Mouse (Mus musculus) intestine, embryonic 16.5 days (tissue): ENCODE results near the gene Mep1a. TPM values are rescaled to one million over a fixed set of nuclear protein-coding genes. Genes with fewer than 3 reads are reported as not detected.
"Not testable (repeated sequence)": the region's sequence is repeated elsewhere in the genome, so short reads cannot be mapped to it uniquely, and the experiment has no call there.

Experiments used
- ATAC-seq: fragments of 200-750 bp; cut with Nextera tagmentation; 2 replicates; pipeline ENCODE4 v1.8.0; 2017; ENCODE audit warnings: moderate TSS enrichment, moderate library complexity
- H3K27ac ChIP-seq: fragments of 300-500 bp; sonication (generic); 2 replicates; pipeline ENCODE4 v1.5.1; 2014; ENCODE audit warnings: mild to moderate bottlenecking, low read length
- H3K27me3 ChIP-seq: fragments of 300-500 bp; sonication (generic); replicated peaks from 2 replicates; pipeline ENCODE4 v1.6.1; 2014; ENCODE audit warnings: low read length, control low read depth, mixed read lengths; ENCODE audit not compliant: control insufficient read depth, insufficient read depth
- H3K36me3 ChIP-seq: fragments of 300-500 bp; sonication (generic); 2 replicates; pipeline ENCODE4 v1.6.1; 2014; ENCODE audit warnings: low read length, control low read depth; ENCODE audit not compliant: control insufficient read depth, insufficient read depth
- H3K4me1 ChIP-seq: fragments of 300-500 bp; sonication (generic); 2 replicates; pipeline ENCODE4 v1.6.1; 2014; ENCODE audit warnings: low read length, control low read depth, mixed read lengths; ENCODE audit not compliant: control insufficient read depth, insufficient read depth
- H3K4me2 ChIP-seq: fragments of 300-500 bp; sonication (generic); 2 replicates; pipeline ENCODE4 v1.6.1; 2014; ENCODE audit warnings: low read depth, low read length, control low read depth
- H3K4me3 ChIP-seq: fragments of 300-500 bp; sonication (generic); 2 replicates; pipeline ENCODE4 v1.5.1; 2014; ENCODE audit warnings: mild to moderate bottlenecking, low read length
- H3K9ac ChIP-seq: fragments of 300-500 bp; sonication (generic); 2 replicates; pipeline ENCODE4 v1.6.1; 2014; ENCODE audit warnings: low read depth, low read length
- H3K9me3 ChIP-seq: fragments of 300-500 bp; sonication (generic); 2 replicates; pipeline ENCODE4 v1.6.1; 2016; ENCODE audit warnings: low read length, control low read depth; ENCODE audit not compliant: control insufficient read depth
- WGBS: fragments of 180-500 bp; shearing (Covaris S2); extraction: QIAGEN DNeasy Blood & Tissue Kit; methylation state at CpG from one replicate; pipeline ENCODE4 v1.1.7; 2014; 5-methylcytosine and 5-hydroxymethylcytosine counted together
- polyA plus RNA-seq: library from polyadenylated mRNA; unstranded; fragments of >200 nt; fragmentation: Nextera tagmentation; extraction: Ambion mirVana; gene quantifications from 2 replicates; pipeline ENCODE4 v1.2.1, GENCODE M21; 2015

Mep1a gene
- polyA plus RNA-seq, 1 experiment from 2014 or later, result 51.0 TPM

DNA sequence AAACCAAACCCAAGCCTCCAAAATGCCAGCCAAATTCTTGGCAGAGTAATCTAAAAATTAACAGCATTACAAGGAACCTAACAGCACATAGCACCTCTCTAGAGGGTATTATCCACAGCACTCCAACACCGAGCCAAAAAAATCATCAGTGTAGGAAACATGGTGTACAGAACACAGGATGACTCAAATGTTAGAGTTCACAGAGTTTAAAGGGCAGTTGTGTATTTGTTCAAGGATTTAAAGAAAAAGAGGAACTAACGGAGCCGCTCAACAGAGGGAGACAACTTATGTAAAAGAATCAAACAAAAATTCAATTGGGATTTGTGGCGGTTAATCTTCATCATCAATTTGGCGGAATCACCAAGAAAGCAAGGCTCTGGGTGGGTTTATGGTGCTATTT lies 7.1 kb downstream of the Mep1a start:
- 0 out of 2 replicates have a peak, but pooled peaks cover 3% of the 10 kb centered on the region for H3K36me3 ChIP-seq
- H3K27me3 ChIP-seq, result no peaks in the 10 kb centered on the region
- no peak overlapping the region for H3K27ac ChIP-seq
- H3K9me3 ChIP-seq, result no peaks in the 10 kb centered on the region
- H3K9ac ChIP-seq, result no peak overlapping the region
- H3K4me3 ChIP-seq, result no peak overlapping the region
- H3K4me2 ChIP-seq, result no peak overlapping the region
- H3K4me1 ChIP-seq, result no peaks in the 10 kb centered on the region
- 82% methylated on average over 5 of the region's 5 CpGs for WGBS
- no peak for ATAC-seq

- 94% methylated on average over 5 of the region's 10 CpGs for WGBS
- not testable (repeated sequence) for ATAC-seq
These were observed 12.2 kb downstream of the Mep1a start for GRCm38 (mm10) chr17:43490371-43490770.

DNA sequence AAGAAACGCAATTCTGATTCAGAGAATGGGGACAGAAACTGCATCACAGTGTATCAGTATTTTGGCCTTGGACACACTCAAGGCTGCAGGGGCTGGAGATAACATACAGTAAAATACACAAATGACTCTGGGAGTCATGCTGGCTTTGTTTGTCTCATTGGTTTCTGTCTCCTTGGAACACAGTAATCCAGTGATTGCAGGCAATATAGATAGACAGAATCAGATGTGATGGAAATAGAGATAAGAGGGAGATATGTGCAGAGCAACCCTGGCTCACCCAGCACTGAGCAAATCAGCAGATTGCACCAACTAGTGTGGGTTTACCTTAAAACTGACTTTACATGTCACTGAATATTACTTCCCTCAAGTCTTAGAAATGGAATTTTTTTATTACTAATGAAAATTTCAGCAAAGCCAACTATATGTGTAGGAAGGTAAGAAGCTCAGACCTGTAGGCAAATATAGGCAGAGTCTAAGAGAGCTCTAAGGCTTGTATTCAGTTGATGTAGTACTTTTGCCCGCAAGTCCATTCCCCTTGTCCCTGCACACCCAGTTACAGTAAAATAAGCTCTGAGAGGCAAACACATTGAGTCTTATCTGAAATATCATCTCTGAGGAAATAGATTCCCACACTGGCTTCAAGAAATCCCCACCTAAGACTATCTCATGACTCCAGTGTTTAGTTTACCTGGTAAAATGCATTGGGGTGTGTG lies 14.0 kb downstream of the Mep1a start:
- Histone ChIP-seq H3K9ac (no peak overlapping the region), H3K4me2 (no peak overlapping the region), H3K36me3 (no peaks in the 10 kb centered on the region), H3K4me1 (0 out of 2 replicates have a peak, but pooled peaks cover 2% of the 10 kb centered on the region), H3K4me3 (no peak overlapping the region), H3K9me3 (no peaks in the 10 kb centered on the region), H3K27ac (no peak overlapping the region), H3K27me3 (no peaks in the 10 kb centered on the region)
- WGBS, result 76% methylated on average over 2 of the region's 2 CpGs
- peak; percentile 83 for ATAC-seq

More at GRCm38 (mm10) chr17:43490371-43490770, 12.2 kb downstream of the Mep1a start:
- not testable (repeated sequence) for H3K27me3 ChIP-seq, H3K4me2 ChIP-seq, H3K27ac ChIP-seq, H3K9ac ChIP-seq, H3K36me3 ChIP-seq, H3K4me3 ChIP-seq, H3K4me1 ChIP-seq, H3K9me3 ChIP-seq

- Histone ChIP-seq H3K27ac (no peak overlapping the region), H3K36me3 (no peaks in the 10 kb centered on the region), H3K4me1 (0 out of 2 replicates have a peak, but pooled peaks cover 2% of the 10 kb centered on the region), H3K4me2 (no peak overlapping the region), H3K4me3 (no peak overlapping the region), H3K9ac (no peak overlapping the region), H3K27me3 (no peaks in the 10 kb centered on the region), H3K9me3 (no peaks in the 10 kb centered on the region)
- 76% methylated on average over 3 of the region's 3 CpGs for WGBS
- ATAC-seq, result peak; percentile 78
These were observed 16.6 kb downstream of the Mep1a start for GRCm38 (mm10) chr17:43485982-43486381.

- Histone ChIP-seq H3K27ac (no peak overlapping the region), H3K9me3 (no peaks in the 10 kb centered on the region), H3K27me3 (no peaks in the 10 kb centered on the region), H3K4me1 (no peaks in the 10 kb centered on the region), H3K36me3 (no peaks in the 10 kb centered on the region), H3K9ac (no peak overlapping the region), H3K4me2 (no peak overlapping the region), H3K4me3 (no peak overlapping the region)
- ATAC-seq, result no peak
These were observed 25.0 kb downstream of the Mep1a start for GRCm38 (mm10) chr17:43477621-43478020.

DNA sequence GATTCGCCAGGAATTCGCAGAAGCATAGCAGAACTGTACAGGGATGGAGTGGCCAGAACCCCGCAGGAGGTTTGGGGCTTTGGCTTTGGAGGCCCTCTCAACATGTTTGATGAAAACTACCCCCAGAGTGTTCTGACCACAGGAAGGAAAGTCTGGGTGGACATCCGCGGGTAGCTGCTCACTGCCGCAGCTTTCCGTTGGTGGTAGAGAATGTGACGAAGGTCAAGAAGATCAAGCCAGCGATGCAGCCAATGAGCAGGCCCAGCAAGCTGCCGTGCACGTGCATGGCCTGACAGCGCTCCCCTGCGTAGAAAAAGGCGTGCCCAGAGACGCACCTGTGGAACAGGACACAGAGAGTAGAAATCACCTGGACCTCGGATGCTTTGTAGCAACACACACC lies 27.8 kb downstream of the Mep1a start:
- H3K9ac ChIP-seq, result no peak overlapping the region
- no peak for ATAC-seq
- no peaks in the 10 kb centered on the region for H3K27me3 ChIP-seq
- WGBS, result 92% methylated on average over 16 of the region's 16 CpGs
- H3K9me3 ChIP-seq, result no peaks in the 10 kb centered on the region
- H3K4me3 ChIP-seq, result no peak overlapping the region
- no peak overlapping the region for H3K4me2 ChIP-seq
- H3K36me3 ChIP-seq, result no peaks in the 10 kb centered on the region
- no peaks in the 10 kb centered on the region for H3K4me1 ChIP-seq
- no peak overlapping the region for H3K27ac ChIP-seq

DNA sequence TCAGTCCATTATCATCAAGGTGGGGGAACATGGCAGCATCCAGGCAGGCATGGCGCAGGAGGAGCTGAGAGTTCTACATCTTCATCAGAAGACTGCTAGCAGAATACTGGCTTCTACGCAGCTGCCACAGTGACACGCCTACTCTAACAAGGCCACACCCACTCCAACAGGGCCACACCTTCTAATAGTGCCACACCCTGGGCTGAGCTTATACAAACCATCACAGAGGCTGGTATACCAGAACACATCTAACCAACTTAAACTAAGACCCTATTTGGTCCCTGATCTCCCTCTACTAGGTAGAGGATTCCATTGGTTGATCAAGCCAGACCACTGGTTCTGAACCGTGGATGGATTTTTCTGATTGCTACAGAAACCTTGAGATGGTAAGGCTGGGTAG lies 30.1 kb downstream of the Mep1a start:
- no peak overlapping the region for H3K27ac ChIP-seq
- no peaks in the 10 kb centered on the region for H3K9me3 ChIP-seq
- H3K4me3 ChIP-seq, result no peak overlapping the region
- ATAC-seq, result peak; percentile 71
- H3K4me2 ChIP-seq, result no peak overlapping the region
- H3K4me1 ChIP-seq, result no peaks in the 10 kb centered on the region
- WGBS, result 80% methylated on average over 4 of the region's 4 CpGs
- H3K36me3 ChIP-seq, result no peaks in the 10 kb centered on the region
- no peaks in the 10 kb centered on the region for H3K27me3 ChIP-seq
- no peak overlapping the region for H3K9ac ChIP-seq

- ATAC-seq, result no peak
- Histone ChIP-seq H3K4me3 (no peak overlapping the region), H3K9ac (no peak overlapping the region), H3K4me2 (no peak overlapping the region), H3K4me1 (no peaks in the 10 kb centered on the region), H3K27ac (no peak overlapping the region), H3K27me3 (no peaks in the 10 kb centered on the region), H3K36me3 (no peaks in the 10 kb centered on the region), H3K9me3 (no peaks in the 10 kb centered on the region)
- 46% methylated on average over 3 of the region's 3 CpGs for WGBS
These were observed 32.6 kb downstream of the Mep1a start for GRCm38 (mm10) chr17:43470039-43470438.

GRCm38 (mm10) chr17:43460245-43461181 lies 42.1 kb downstream of the Mep1a start:
- H3K9me3 ChIP-seq, result no peaks in the 10 kb centered on the region
- no peak overlapping the region for H3K4me3 ChIP-seq
- ATAC-seq, result peak; percentile 85
- peaks cover 4% of the 10 kb centered on the region; the same call in 1 of the 2 replicates for H3K4me1 ChIP-seq
- peak overlapping the region; percentile 19; the same call in 1 of the 2 replicates for H3K4me2 ChIP-seq
- WGBS, result 29% methylated on average over 19 of the region's 19 CpGs
- no peak overlapping the region for H3K9ac ChIP-seq
- H3K27ac ChIP-seq, result no peak overlapping the region
- H3K27me3 ChIP-seq, result no peaks in the 10 kb centered on the region
- H3K36me3 ChIP-seq, result no peaks in the 10 kb centered on the region
